Mouse (Mus musculus): ENCODE data around the gene Acot11. TPM values are rescaled to one million over a fixed set of nuclear protein-coding genes. Genes with fewer than 3 reads are reported as not detected.
"Not testable (repeated sequence)": the region's sequence is repeated elsewhere in the genome, so short reads cannot be mapped to it uniquely, and the experiment has no call there.

The Acot11 gene
- total and polyA plus RNA-seq, 2 experiments = 4.8 to 6.3 TPM

GRCm38 (mm10) chr4:106764166-106764565, 40.6 kb downstream of the Acot11 start:
- Histone ChIP-seq H3K79me2 (ENCODE audit: control insufficient read depth, insufficient read depth, low read length) (no peaks in the 10 kb centered on the region), H3K27ac (replicated peaks; ENCODE audit: insufficient read depth, low read depth, low read length) (peak overlapping the region; percentile 70), H3K9ac (ENCODE audit: low read depth, low read length) (no peak overlapping the region), H3K27me3 (ENCODE audit: control insufficient read depth, insufficient read depth, low read length) (no peaks in the 10 kb centered on the region), H3K4me3 (ENCODE audit: insufficient read depth, low read depth, low read length) (no peak overlapping the region), H3K4me1 (ENCODE audit: control insufficient read depth, insufficient read depth, low read length) (peaks cover 14% of the 10 kb centered on the region), H3K36me3 (ENCODE audit: control insufficient read depth, insufficient read depth, low read length) (no peaks in the 10 kb centered on the region)
- TF ChIP-seq CTCF (IDR thresholded peaks at IDR 0.05; ENCODE audit: low read depth, low read length) = no peak
- no peak for TF ChIP-seq POLR2A (IDR thresholded peaks at IDR 0.05; ENCODE audit: extremely low read depth, insufficient read depth, low read length)
- 22% methylated on average over 7 of the region's 7 CpGs for WGBS
- DNase-seq (ENCODE audit: extremely low read depth, low read depth, low spot score) = peak; percentile 95

- H3K79me2 ChIP-seq (ENCODE audit: control insufficient read depth, insufficient read depth, low read length) = no peaks in the 10 kb centered on the region
- H3K4me3 ChIP-seq (ENCODE audit: insufficient read depth, low read depth, low read length) = no peak overlapping the region
- peak; percentile 75 for DNase-seq (ENCODE audit: extremely low read depth, low read depth, low spot score)
- TF ChIP-seq CTCF (IDR thresholded peaks at IDR 0.05; ENCODE audit: low read depth, low read length) (no peak), POLR2A (IDR thresholded peaks at IDR 0.05; ENCODE audit: extremely low read depth, insufficient read depth, low read length) (no peak)
- H3K4me1 ChIP-seq (ENCODE audit: control insufficient read depth, insufficient read depth, low read length) = no peaks in the 10 kb centered on the region
- H3K9ac ChIP-seq (ENCODE audit: low read depth, low read length) = no peak overlapping the region
- no peaks in the 10 kb centered on the region for H3K36me3 ChIP-seq (ENCODE audit: control insufficient read depth, insufficient read depth, low read length)
- no peak overlapping the region for H3K27ac ChIP-seq (replicated peaks; ENCODE audit: insufficient read depth, low read depth, low read length)
- no peaks in the 10 kb centered on the region for H3K27me3 ChIP-seq (ENCODE audit: control insufficient read depth, insufficient read depth, low read length)
- WGBS = 57% methylated on average over 6 of the region's 6 CpGs
These were observed 53.1 kb downstream of the Acot11 start for GRCm38 (mm10) chr4:106751726-106752125.

- 20% methylated on average over 7 of the region's 7 CpGs for WGBS
- H3K4me3 ChIP-seq (ENCODE audit: insufficient read depth, low read depth, low read length) = no peak overlapping the region
These were observed 55.1 kb downstream of the Acot11 start for GRCm38 (mm10) chr4:106749699-106750098.

GRCm38 (mm10) chr4:106747001-106747580, 57.7 kb downstream of the Acot11 start:
- no peak overlapping the region for H3K9ac ChIP-seq (ENCODE audit: low read depth, low read length)
- H3K27ac ChIP-seq (replicated peaks; ENCODE audit: insufficient read depth, low read depth, low read length) = no peak overlapping the region
- WGBS = 96% methylated on average over 1 of the region's 1 CpGs
- H3K36me3 ChIP-seq (ENCODE audit: control insufficient read depth, insufficient read depth, low read length) = no peaks in the 10 kb centered on the region
- no peaks in the 10 kb centered on the region for H3K79me2 ChIP-seq (ENCODE audit: control insufficient read depth, insufficient read depth, low read length)
- no peaks in the 10 kb centered on the region for H3K4me1 ChIP-seq (ENCODE audit: control insufficient read depth, insufficient read depth, low read length)
- no peak for DNase-seq (ENCODE audit: extremely low read depth, low read depth, low spot score)
- TF ChIP-seq CTCF (IDR thresholded peaks at IDR 0.05; ENCODE audit: low read depth, low read length) (no peak), POLR2A (IDR thresholded peaks at IDR 0.05; ENCODE audit: extremely low read depth, insufficient read depth, low read length) (no peak)
- H3K27me3 ChIP-seq (ENCODE audit: control insufficient read depth, insufficient read depth, low read length) = no peaks in the 10 kb centered on the region
- H3K4me3 ChIP-seq (ENCODE audit: insufficient read depth, low read depth, low read length) = no peak overlapping the region

More at GRCm38 (mm10) chr4:106749699-106750098, 55.1 kb downstream of the Acot11 start:
- Histone ChIP-seq H3K79me2 (ENCODE audit: control insufficient read depth, insufficient read depth, low read length) (no peaks in the 10 kb centered on the region), H3K36me3 (ENCODE audit: control insufficient read depth, insufficient read depth, low read length) (no peaks in the 10 kb centered on the region), H3K9ac (ENCODE audit: low read depth, low read length) (no peak overlapping the region), H3K4me1 (ENCODE audit: control insufficient read depth, insufficient read depth, low read length) (no peaks in the 10 kb centered on the region), H3K27ac (replicated peaks; ENCODE audit: insufficient read depth, low read depth, low read length) (no peak overlapping the region), H3K27me3 (ENCODE audit: control insufficient read depth, insufficient read depth, low read length) (no peaks in the 10 kb centered on the region)
- TF ChIP-seq CTCF (IDR thresholded peaks at IDR 0.05; ENCODE audit: low read depth, low read length) = peak; percentile 85
- no peak for TF ChIP-seq POLR2A (IDR thresholded peaks at IDR 0.05; ENCODE audit: extremely low read depth, insufficient read depth, low read length)
- DNase-seq (ENCODE audit: extremely low read depth, low read depth, low spot score) = peak; percentile 9

- 77% methylated on average over 7 of the region's 7 CpGs for WGBS
- H3K4me1 ChIP-seq (ENCODE audit: control insufficient read depth, insufficient read depth, low read length) = no peaks in the 10 kb centered on the region
- no peaks in the 10 kb centered on the region for H3K36me3 ChIP-seq (ENCODE audit: control insufficient read depth, insufficient read depth, low read length)
- no peak overlapping the region for H3K9ac ChIP-seq (ENCODE audit: low read depth, low read length)
- no peaks in the 10 kb centered on the region for H3K79me2 ChIP-seq (ENCODE audit: control insufficient read depth, insufficient read depth, low read length)
- H3K27me3 ChIP-seq (ENCODE audit: control insufficient read depth, insufficient read depth, low read length) = no peaks in the 10 kb centered on the region
- H3K4me3 ChIP-seq (ENCODE audit: insufficient read depth, low read depth, low read length) = no peak overlapping the region
- DNase-seq (ENCODE audit: extremely low read depth, low read depth, low spot score) = no peak
- H3K27ac ChIP-seq (replicated peaks; ENCODE audit: insufficient read depth, low read depth, low read length) = no peak overlapping the region
- no peak for TF ChIP-seq POLR2A (IDR thresholded peaks at IDR 0.05; ENCODE audit: extremely low read depth, insufficient read depth, low read length)
- TF ChIP-seq CTCF (IDR thresholded peaks at IDR 0.05; ENCODE audit: low read depth, low read length) = no peak
These were observed 58.9 kb downstream of the Acot11 start for GRCm38 (mm10) chr4:106745862-106746261.

- no peaks in the 10 kb centered on the region for H3K27me3 ChIP-seq (ENCODE audit: control insufficient read depth, insufficient read depth, low read length)
- H3K4me3 ChIP-seq (ENCODE audit: insufficient read depth, low read depth, low read length) = no peak overlapping the region
- H3K9ac ChIP-seq (ENCODE audit: low read depth, low read length) = no peak overlapping the region
- TF ChIP-seq POLR2A (IDR thresholded peaks at IDR 0.05; ENCODE audit: extremely low read depth, insufficient read depth, low read length) = no peak
- no peak overlapping the region for H3K27ac ChIP-seq (replicated peaks; ENCODE audit: insufficient read depth, low read depth, low read length)
- no peaks in the 10 kb centered on the region for H3K4me1 ChIP-seq (ENCODE audit: control insufficient read depth, insufficient read depth, low read length)
- H3K36me3 ChIP-seq (ENCODE audit: control insufficient read depth, insufficient read depth, low read length) = no peaks in the 10 kb centered on the region
- no peak for DNase-seq (ENCODE audit: extremely low read depth, low read depth, low spot score)
- no peaks in the 10 kb centered on the region for H3K79me2 ChIP-seq (ENCODE audit: control insufficient read depth, insufficient read depth, low read length)
- 59% methylated on average over 3 of the region's 3 CpGs for WGBS
These were observed 66.9 kb downstream of the Acot11 start for GRCm38 (mm10) chr4:106737904-106738303.

GRCm38 (mm10) chr4:106736884-106737283, 67.9 kb downstream of the Acot11 start:
- WGBS = 89% methylated on average over 1 of the region's 1 CpGs

More at GRCm38 (mm10) chr4:106736884-106737283, 67.9 kb downstream of the Acot11 start:
- not testable (repeated sequence) for H3K4me3 ChIP-seq (ENCODE audit: insufficient read depth, low read depth, low read length); H3K27ac ChIP-seq (replicated peaks; ENCODE audit: insufficient read depth, low read depth, low read length); H3K9ac ChIP-seq (ENCODE audit: low read depth, low read length); H3K27me3 ChIP-seq (ENCODE audit: control insufficient read depth, insufficient read depth, low read length); H3K4me1 ChIP-seq (ENCODE audit: control insufficient read depth, insufficient read depth, low read length); DNase-seq (ENCODE audit: extremely low read depth, low read depth, low spot score); H3K36me3 ChIP-seq (ENCODE audit: control insufficient read depth, insufficient read depth, low read length); H3K79me2 ChIP-seq (ENCODE audit: control insufficient read depth, insufficient read depth, low read length)

Data from liver, adult 2 months (tissue).